ENCODE assay signal across 12 mouse cellular contexts in genomic region chr8:22359359-22359758, GRCm38 (mm10).
"Had no signal": no experiment of that assay in that cellular context is flagged by ENCODE, and none has a peak within 500 bp of the region (broad histone marks: within the 10 kb centered on the region; RNA-seq: fewer than 3 reads in every experiment).

No protein-coding gene starts in this region.

- H3K27me3 ChIP-seq: liver, embryonic 15.5 days; midbrain, embryonic 13.5 days had no signal

- DNase-seq: kidney, postnatal 10 days; kidney, postnatal 4 days; layer of hippocampus, postnatal 36 days; lung, adult 2 months; lung, postnatal 36 days; right cerebral cortex, postnatal 4 days; thymus, postnatal 4 days had no signal

- ATAC-seq: hindbrain, postnatal 0 days; lung, postnatal 0 days; midbrain, embryonic 13.5 days had no signal

- H3K27ac ChIP-seq: hindbrain, postnatal 0 days; liver, embryonic 15.5 days; midbrain, embryonic 13.5 days had no signal

- H3K9ac ChIP-seq: liver, embryonic 15.5 days; midbrain, embryonic 13.5 days had no signal

- H3K4me2 ChIP-seq: liver, embryonic 11.5 days; liver, embryonic 15.5 days; midbrain, embryonic 13.5 days had no signal

- H3K9me3 ChIP-seq: liver, embryonic 15.5 days; midbrain, embryonic 13.5 days had no signal

- H3K4me3 ChIP-seq: liver, embryonic 15.5 days; midbrain, embryonic 13.5 days had no signal

- H3K36me3 ChIP-seq: liver, embryonic 15.5 days; midbrain, embryonic 13.5 days had no signal

- H3K4me1 ChIP-seq: liver, embryonic 15.5 days; midbrain, embryonic 13.5 days had no signal
